In the genomic region with DNA sequence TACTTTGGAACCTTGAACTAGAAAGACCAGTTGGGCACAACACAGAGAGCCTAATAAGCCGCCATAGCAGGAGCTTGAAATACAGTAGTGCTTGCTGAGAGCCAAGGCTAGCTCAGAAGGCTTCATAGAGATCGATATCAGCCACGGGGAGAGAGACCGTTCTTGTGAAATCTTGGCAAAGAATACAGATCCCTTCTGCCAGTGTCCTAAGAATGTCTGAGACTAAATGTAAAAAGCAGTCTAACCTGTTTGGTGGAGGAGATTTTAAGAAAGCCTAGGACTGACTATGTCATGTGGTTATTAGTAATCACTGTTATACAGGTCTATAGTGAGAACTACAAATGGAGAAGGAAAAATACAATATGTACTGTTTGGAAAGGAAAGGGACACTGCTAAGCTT, we compare ENCODE assay signal across 14 mouse cellular contexts.
"Had no signal": no experiment of that assay in that cellular context is flagged by ENCODE, and none has a peak within 500 bp of the region (broad histone marks: within the 10 kb centered on the region; RNA-seq: fewer than 3 reads in every experiment).

No protein-coding gene starts in this region.

- DNase-seq: lung, adult 18-20 months; lung, embryonic 14.5 days; lung, postnatal 10 days; lung, postnatal 4 days; midbrain, embryonic 14.5 days; right cerebral cortex, postnatal 14 days; thymus, adult 18-20 months; thymus, postnatal 14 days; thymus, postnatal 36 days had no signal

- H3K9me3 ChIP-seq: liver, embryonic 15.5 days; midbrain, embryonic 10.5 days; midbrain, embryonic 12.5 days; neural tube, embryonic 12.5 days; stomach, embryonic 15.5 days had no signal

- H3K9ac ChIP-seq: liver, embryonic 15.5 days; lung, embryonic 14.5 days; midbrain, embryonic 12.5 days; neural tube, embryonic 12.5 days; stomach, embryonic 15.5 days had no signal

- H3K36me3 ChIP-seq: liver, embryonic 15.5 days; midbrain, embryonic 10.5 days; midbrain, embryonic 12.5 days; neural tube, embryonic 12.5 days; stomach, embryonic 15.5 days had no signal

- H3K4me2 ChIP-seq: liver, embryonic 15.5 days; lung, embryonic 14.5 days; midbrain, embryonic 12.5 days; neural tube, embryonic 12.5 days; stomach, embryonic 15.5 days had no signal

- H3K27ac ChIP-seq: liver, embryonic 15.5 days; midbrain, embryonic 10.5 days; midbrain, embryonic 12.5 days; neural tube, embryonic 12.5 days; stomach, embryonic 15.5 days had no signal

- H3K4me3 ChIP-seq: liver, embryonic 15.5 days; midbrain, embryonic 10.5 days; midbrain, embryonic 12.5 days; neural tube, embryonic 12.5 days; stomach, embryonic 15.5 days had no signal

- H3K27me3 ChIP-seq: liver, embryonic 15.5 days; midbrain, embryonic 12.5 days; neural tube, embryonic 12.5 days; stomach, embryonic 15.5 days had no signal
